Mouse (Mus musculus) liver, embryonic 16.5 days (tissue): ENCODE results near the gene Dnajc14. TPM values are rescaled to one million over a fixed set of nuclear protein-coding genes. Genes with fewer than 3 reads are reported as not detected.

Source experiments
- ATAC-seq: fragments of 200-750 bp; cut with Nextera tagmentation; 2 replicates; pipeline ENCODE4 v1.8.0; 2017; ENCODE audit warnings: low read depth, mild to moderate bottlenecking, moderate number of reproducible peaks, moderate library complexity
- H3K27ac ChIP-seq: fragments of 300-500 bp; sonication (generic); 2 replicates; pipeline ENCODE4 v1.5.1; 2014; ENCODE audit warnings: mild to moderate bottlenecking, low read length
- H3K27me3 ChIP-seq: fragments of 300-500 bp; sonication (generic); 2 replicates; pipeline ENCODE4 v1.6.1; 2014; ENCODE audit warnings: low read depth, low read length, mixed read lengths; ENCODE audit not compliant: control insufficient read depth, insufficient read depth
- H3K36me3 ChIP-seq: fragments of 300-500 bp; sonication (generic); 2 replicates; pipeline ENCODE4 v1.6.1; 2014; ENCODE audit warnings: mild to moderate bottlenecking; ENCODE audit not compliant: control insufficient read depth, insufficient read depth
- H3K4me1 ChIP-seq: fragments of 300-500 bp; sonication (generic); 2 replicates; pipeline ENCODE4 v1.6.1; 2014; ENCODE audit warnings: low read depth, low read length, mixed read lengths; ENCODE audit not compliant: control insufficient read depth
- H3K4me2 ChIP-seq: fragments of 300-500 bp; sonication (generic); 2 replicates; pipeline ENCODE4 v1.6.1; 2014; ENCODE audit warnings: low read depth, low read length, mixed read lengths
- H3K4me3 ChIP-seq: fragments of 300-500 bp; sonication (generic); 2 replicates; pipeline ENCODE4 v1.5.1; 2014; ENCODE audit warnings: low read depth, mild to moderate bottlenecking, low read length
- H3K9ac ChIP-seq: fragments of 300-500 bp; sonication (generic); 2 replicates; pipeline ENCODE4 v1.6.1; 2014; ENCODE audit warnings: low read depth, low read length
- H3K9me3 ChIP-seq: fragments of 300-500 bp; sonication (generic); replicated peaks from 2 replicates; pipeline ENCODE4 v1.6.1; 2016; ENCODE audit warnings: low read length; ENCODE audit not compliant: control insufficient read depth
- WGBS: fragments of 180-500 bp; shearing (Covaris S2); extraction: QIAGEN DNeasy Blood & Tissue Kit; methylation state at CpG from one replicate; pipeline ENCODE4 v1.1.7; 2014; ENCODE audit not compliant: insufficient replicate concordance; 5-methylcytosine and 5-hydroxymethylcytosine counted together
- polyA plus RNA-seq: library from polyadenylated mRNA; unstranded; fragments of >200 nt; fragmentation: Nextera tagmentation; extraction: Ambion mirVana; gene quantifications from 2 replicates; pipeline ENCODE4 v1.2.1, GENCODE M21; 2015

Gene Dnajc14
- polyA plus RNA-seq, 1 experiment from 2014 or later = 18.8 TPM

GRCm38 (mm10) chr10:128823821-128824220 is 20.0 kb downstream of the Dnajc14 start:
- ATAC-seq = no peak
- Histone ChIP-seq H3K9me3 (no peaks in the 10 kb centered on the region), H3K27me3 (no peaks in the 10 kb centered on the region), H3K4me3 (no peak overlapping the region), H3K9ac (no peak overlapping the region), H3K4me1 (peaks cover 18% of the 10 kb centered on the region), H3K4me2 (no peak overlapping the region), H3K36me3 (peaks cover 5% of the 10 kb centered on the region), H3K27ac (no peak overlapping the region)
- WGBS = 87% methylated on average over 9 of the region's 9 CpGs

GRCm38 (mm10) chr10:128837400-128837799 is 33.5 kb downstream of the Dnajc14 start:
- Histone ChIP-seq H3K36me3 (peaks cover 30% of the 10 kb centered on the region), H3K4me3 (no peak overlapping the region), H3K4me2 (no peak overlapping the region), H3K9me3 (no peaks in the 10 kb centered on the region), H3K9ac (no peak overlapping the region), H3K4me1 (peaks cover 18% of the 10 kb centered on the region), H3K27me3 (no peaks in the 10 kb centered on the region), H3K27ac (no peak overlapping the region)
- ATAC-seq = no peak

- no peaks in the 10 kb centered on the region for H3K27me3 ChIP-seq
These were observed 35.6 kb downstream of the Dnajc14 start for GRCm38 (mm10) chr10:128839434-128839833.

GRCm38 (mm10) chr10:128840612-128841011 is 36.8 kb downstream of the Dnajc14 start:
- 0 out of 2 replicates have a peak, but pooled peaks have one; percentile 35 for ATAC-seq
- H3K36me3 ChIP-seq = peaks cover 24% of the 10 kb centered on the region
- no peaks in the 10 kb centered on the region for H3K9me3 ChIP-seq
- H3K9ac ChIP-seq = no peak overlapping the region
- no peaks in the 10 kb centered on the region for H3K27me3 ChIP-seq
- no peak overlapping the region for H3K4me3 ChIP-seq
- H3K27ac ChIP-seq = no peak overlapping the region
- H3K4me2 ChIP-seq = 0 out of 2 replicates have a peak overlapping the region, but pooled peaks have one; percentile 17
- peaks cover 18% of the 10 kb centered on the region for H3K4me1 ChIP-seq

More at GRCm38 (mm10) chr10:128839434-128839833, 35.6 kb downstream of the Dnajc14 start:
- H3K27ac ChIP-seq = no peak overlapping the region
- peaks cover 18% of the 10 kb centered on the region for H3K4me1 ChIP-seq
- H3K9ac ChIP-seq = no peak overlapping the region
- peak; percentile 60; the same call in 1 of the 2 replicates for ATAC-seq
- H3K36me3 ChIP-seq = peaks cover 27% of the 10 kb centered on the region
- H3K4me3 ChIP-seq = no peak overlapping the region
- H3K4me2 ChIP-seq = no peak overlapping the region; the same call in 1 of the 2 replicates
- H3K9me3 ChIP-seq = no peaks in the 10 kb centered on the region

- Histone ChIP-seq H3K4me1 (peaks cover 18% of the 10 kb centered on the region), H3K27me3 (no peaks in the 10 kb centered on the region), H3K4me2 (no peak overlapping the region), H3K9me3 (no peaks in the 10 kb centered on the region), H3K4me3 (no peak overlapping the region), H3K27ac (no peak overlapping the region), H3K9ac (no peak overlapping the region), H3K36me3 (peaks cover 21% of the 10 kb centered on the region)
- 89% methylated on average over 5 of the region's 5 CpGs for WGBS
- no peak for ATAC-seq
These were observed 39.4 kb downstream of the Dnajc14 start for GRCm38 (mm10) chr10:128843260-128843659.

GRCm38 (mm10) chr10:128845516-128845915 is 41.7 kb downstream of the Dnajc14 start:
- no peak overlapping the region for H3K9ac ChIP-seq
- peaks cover 21% of the 10 kb centered on the region for H3K36me3 ChIP-seq
- no peak for ATAC-seq
- WGBS = 84% methylated on average over 2 of the region's 2 CpGs
- no peaks in the 10 kb centered on the region for H3K27me3 ChIP-seq
- H3K4me3 ChIP-seq = no peak overlapping the region
- H3K4me2 ChIP-seq = no peak overlapping the region
- no peaks in the 10 kb centered on the region for H3K9me3 ChIP-seq
- H3K4me1 ChIP-seq = peaks cover 2% of the 10 kb centered on the region; the same call in 1 of the 2 replicates
- H3K27ac ChIP-seq = no peak overlapping the region

- Histone ChIP-seq H3K4me1 (no peaks in the 10 kb centered on the region), H3K36me3 (peaks cover 21% of the 10 kb centered on the region), H3K27me3 (no peaks in the 10 kb centered on the region), H3K4me2 (no peak overlapping the region), H3K4me3 (no peak overlapping the region), H3K27ac (no peak overlapping the region), H3K9me3 (no peaks in the 10 kb centered on the region), H3K9ac (no peak overlapping the region)
- WGBS = 70% methylated on average over 4 of the region's 4 CpGs
- ATAC-seq = no peak
These were observed 42.8 kb downstream of the Dnajc14 start for GRCm38 (mm10) chr10:128846664-128847063.

GRCm38 (mm10) chr10:128848426-128848825 is 44.6 kb downstream of the Dnajc14 start:
- H3K9me3 ChIP-seq = no peaks in the 10 kb centered on the region
- no peaks in the 10 kb centered on the region for H3K4me1 ChIP-seq
- H3K36me3 ChIP-seq = peaks cover 9% of the 10 kb centered on the region
- ATAC-seq = no peak
- no peak overlapping the region for H3K9ac ChIP-seq
- H3K4me3 ChIP-seq = no peak overlapping the region
- WGBS = 59% methylated on average over 2 of the region's 2 CpGs
- H3K4me2 ChIP-seq = no peak overlapping the region
- H3K27me3 ChIP-seq = no peaks in the 10 kb centered on the region
- H3K27ac ChIP-seq = no peak overlapping the region

- H3K27ac ChIP-seq = no peak overlapping the region
- no peak overlapping the region for H3K9ac ChIP-seq
- H3K9me3 ChIP-seq = no peaks in the 10 kb centered on the region
- H3K36me3 ChIP-seq = peaks cover 12% of the 10 kb centered on the region; the same call in 1 of the 2 replicates
- ATAC-seq = no peak
- H3K27me3 ChIP-seq = no peaks in the 10 kb centered on the region
- H3K4me3 ChIP-seq = no peak overlapping the region
- H3K4me1 ChIP-seq = no peaks in the 10 kb centered on the region
- WGBS = 37% methylated on average over 3 of the region's 3 CpGs
- no peak overlapping the region for H3K4me2 ChIP-seq
These were observed 46.5 kb downstream of the Dnajc14 start for GRCm38 (mm10) chr10:128850339-128850738.
